Mouse (Mus musculus): ENCODE data around the gene Nav1. TPM values are rescaled to one million over a fixed set of nuclear protein-coding genes. Genes with fewer than 3 reads are reported as not detected.

The Nav1 gene
- total RNA-seq, 2 experiments from 2014 or later = 2.0 to 15.7 TPM

- no peak for ATAC-seq (replicated peaks; ENCODE audit: poor library complexity)
These were observed 144.8 kb downstream of the Nav1 start for GRCm38 (mm10) chr1:135462304-135462703.

- peak; percentile 64 for ATAC-seq (replicated peaks; ENCODE audit: poor library complexity)
These were observed 145.9 kb downstream of the Nav1 start for GRCm38 (mm10) chr1:135461097-135461730.

- no peak for ATAC-seq (replicated peaks; ENCODE audit: poor library complexity)
These were observed 146.6 kb downstream of the Nav1 start for GRCm38 (mm10) chr1:135460521-135460920.

- ATAC-seq (replicated peaks; ENCODE audit: poor library complexity) = no peak
These were observed 149.2 kb downstream of the Nav1 start for GRCm38 (mm10) chr1:135457860-135458259.

- peak; percentile 95 for ATAC-seq (replicated peaks; ENCODE audit: poor library complexity)
These were observed 154.8 kb downstream of the Nav1 start for GRCm38 (mm10) chr1:135452259-135452658.

- ATAC-seq (replicated peaks; ENCODE audit: poor library complexity) = no peak
These were observed 155.7 kb downstream of the Nav1 start for GRCm38 (mm10) chr1:135451419-135451818.

GRCm38 (mm10) chr1:135449876-135450275 lies 157.2 kb downstream of the Nav1 start:
- no peak for ATAC-seq (replicated peaks; ENCODE audit: poor library complexity)

GRCm38 (mm10) chr1:135448940-135449339 lies 158.2 kb downstream of the Nav1 start:
- no peak for ATAC-seq (replicated peaks; ENCODE audit: poor library complexity)

GRCm38 (mm10) chr1:135443506-135443905 lies 163.6 kb downstream of the Nav1 start:
- ATAC-seq (replicated peaks; ENCODE audit: poor library complexity) = no peak

GRCm38 (mm10) chr1:135441861-135442260 lies 165.2 kb downstream of the Nav1 start:
- ATAC-seq (replicated peaks; ENCODE audit: poor library complexity) = no peak

GRCm38 (mm10) chr1:135440986-135441385 lies 166.1 kb downstream of the Nav1 start:
- ATAC-seq (replicated peaks; ENCODE audit: poor library complexity) = no peak

- no peak for ATAC-seq (replicated peaks; ENCODE audit: poor library complexity)
These were observed 168.3 kb downstream of the Nav1 start for GRCm38 (mm10) chr1:135438801-135439200.

GRCm38 (mm10) chr1:135435823-135436222 lies 171.3 kb downstream of the Nav1 start:
- ATAC-seq (replicated peaks; ENCODE audit: poor library complexity) = peak; percentile 86

GRCm38 (mm10) chr1:135430669-135431017 lies 176.5 kb downstream of the Nav1 start:
- ATAC-seq (replicated peaks; ENCODE audit: poor library complexity) = peak; percentile 51

GRCm38 (mm10) chr1:135429901-135430668 lies 177.0 kb downstream of the Nav1 start, which contains the start of gene Ipo9:
Gene Ipo9, minus strand, starts transcription at chr1:135430499.
- ATAC-seq (replicated peaks; ENCODE audit: poor library complexity) = peak; percentile 96

- ATAC-seq (replicated peaks; ENCODE audit: poor library complexity) = no peak
These were observed 179.7 kb downstream of the Nav1 start for GRCm38 (mm10) chr1:135427390-135427789.

- ATAC-seq (replicated peaks; ENCODE audit: poor library complexity) = no peak
These were observed 180.4 kb downstream of the Nav1 start for GRCm38 (mm10) chr1:135426645-135427044.

GRCm38 (mm10) chr1:135422772-135423171 lies 184.3 kb downstream of the Nav1 start:
- ATAC-seq (replicated peaks; ENCODE audit: poor library complexity) = no peak

GRCm38 (mm10) chr1:135413996-135414395 lies 193.1 kb downstream of the Nav1 start:
- no peak for ATAC-seq (replicated peaks; ENCODE audit: poor library complexity)

- ATAC-seq (replicated peaks; ENCODE audit: poor library complexity) = no peak
These were observed 195.0 kb downstream of the Nav1 start for GRCm38 (mm10) chr1:135412130-135412529.

- ATAC-seq (replicated peaks; ENCODE audit: poor library complexity) = peak; percentile 79
These were observed 196.1 kb downstream of the Nav1 start for GRCm38 (mm10) chr1:135410967-135411366.

GRCm38 (mm10) chr1:135408973-135409372 lies 198.1 kb downstream of the Nav1 start:
- no peak for ATAC-seq (replicated peaks; ENCODE audit: poor library complexity)
